ENCODE assay signal across 14 mouse cellular contexts in the genomic region with DNA sequence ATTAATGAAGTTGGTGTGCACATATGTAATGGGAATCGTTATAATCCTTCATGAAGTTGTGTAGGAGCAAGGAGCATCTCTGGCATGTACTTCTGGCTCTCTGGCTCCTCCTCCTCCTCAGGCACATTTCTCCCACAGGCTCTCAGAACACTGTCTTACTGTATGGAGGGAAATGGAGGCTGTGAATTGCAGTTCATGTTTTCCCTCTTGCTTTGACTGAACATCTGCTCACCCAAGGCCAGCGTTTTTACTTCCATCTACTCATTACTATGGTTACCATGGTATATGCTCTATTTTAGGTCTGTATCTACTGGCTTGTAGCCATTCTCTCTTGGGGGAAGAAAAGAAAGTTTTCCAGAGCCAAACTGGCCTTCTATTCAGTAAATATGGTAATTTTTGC.
A peak's percentile ranks its signal among the peaks of the same experiment; 100 is the strongest.
DNase-seq lines count a peak whose midpoint lies in the region; ATAC-seq lines count a peak whose summit lies in the region.
"Had no signal": no experiment of that assay in that cellular context is flagged by ENCODE, and none has a peak within 500 bp of the region (broad histone marks: within the 10 kb centered on the region; RNA-seq: fewer than 3 reads in every experiment).

No protein-coding gene starts in this region.

- no peaks in the 10 kb centered on the region for H3K9me3 ChIP-seq in embryonic facial prominence, embryonic 14.5 days (ENCODE audit: control insufficient read depth, low read length)
- no peaks in the 10 kb centered on the region for H3K9me3 ChIP-seq in embryonic facial prominence, embryonic 10.5 days
- no peaks in the 10 kb centered on the region for H3K9me3 ChIP-seq in hindbrain, embryonic 15.5 days
- H3K9me3 ChIP-seq in midbrain, embryonic 16.5 days (replicated peaks; ENCODE audit: control insufficient read depth, low read length, poor library complexity, severe bottlenecking): no peaks in the 10 kb centered on the region
- H3K9me3 ChIP-seq: liver, embryonic 15.5 days had no signal

- no peaks in the 10 kb centered on the region for H3K4me1 ChIP-seq in embryonic facial prominence, embryonic 14.5 days (ENCODE audit: control insufficient read depth, insufficient read depth, low read length)
- H3K4me1 ChIP-seq in embryonic facial prominence, embryonic 10.5 days: no peaks in the 10 kb centered on the region
- H3K4me1 ChIP-seq in hindbrain, embryonic 15.5 days (replicated peaks): no peaks in the 10 kb centered on the region
- no peaks in the 10 kb centered on the region for H3K4me1 ChIP-seq in midbrain, embryonic 16.5 days (ENCODE audit: control insufficient read depth, insufficient read depth, low read length)
- H3K4me1 ChIP-seq: liver, embryonic 15.5 days had no signal

- H3K27me3 ChIP-seq in embryonic facial prominence, embryonic 14.5 days (replicated peaks; ENCODE audit: control insufficient read depth, insufficient read depth, low read length): no peaks in the 10 kb centered on the region
- no peaks in the 10 kb centered on the region for H3K27me3 ChIP-seq in embryonic facial prominence, embryonic 10.5 days (replicated peaks; ENCODE audit: low read depth, poor library complexity, severe bottlenecking)
- H3K27me3 ChIP-seq in hindbrain, embryonic 15.5 days: no peaks in the 10 kb centered on the region
- no peaks in the 10 kb centered on the region for H3K27me3 ChIP-seq in midbrain, embryonic 16.5 days (ENCODE audit: control insufficient read depth, insufficient read depth, low read depth, low read length)
- H3K27me3 ChIP-seq: liver, embryonic 15.5 days had no signal

- peak; percentile 14 for DNase-seq in embryonic facial prominence, embryonic 14.5 days (ENCODE audit: low spot score)
- no peak for DNase-seq in embryonic facial prominence, embryonic 10.5 days (ENCODE audit: low spot score)
- DNase-seq in brain, embryonic 18.5 days (ENCODE audit: low read depth, low spot score): peak; percentile 6
- no peak for DNase-seq in adrenal gland, adult 18-20 months (ENCODE audit: low spot score in 2 of 2)
- DNase-seq in liver: no peak
- DNase-seq: adrenal gland, postnatal 25 days; cerebellum, adult 11-12 months had no signal

- H3K4me2 ChIP-seq in embryonic facial prominence, embryonic 14.5 days (ENCODE audit: low read depth, low read length): no peak overlapping the region
- H3K4me2 ChIP-seq in hindbrain, embryonic 15.5 days: no peak overlapping the region
- no peak overlapping the region for H3K4me2 ChIP-seq in midbrain, embryonic 16.5 days (ENCODE audit: low read length)
- H3K4me2 ChIP-seq: heart, embryonic 11.5 days; liver, embryonic 15.5 days had no signal

- no peak overlapping the region for H3K9ac ChIP-seq in embryonic facial prominence, embryonic 14.5 days (ENCODE audit: low read depth, low read length)
- H3K9ac ChIP-seq in hindbrain, embryonic 15.5 days: no peak overlapping the region
- H3K9ac ChIP-seq in midbrain, embryonic 16.5 days (ENCODE audit: low read depth, low read length): no peak overlapping the region
- H3K9ac ChIP-seq: liver, embryonic 15.5 days had no signal

- no peak overlapping the region for H3K4me3 ChIP-seq in embryonic facial prominence, embryonic 14.5 days (ENCODE audit: low read depth, low read length)
- H3K4me3 ChIP-seq in embryonic facial prominence, embryonic 10.5 days: no peak overlapping the region
- H3K4me3 ChIP-seq in hindbrain, embryonic 15.5 days: no peak overlapping the region
- H3K4me3 ChIP-seq in midbrain, embryonic 16.5 days (ENCODE audit: low read depth, low read length): no peak overlapping the region
- H3K4me3 ChIP-seq: left cerebral cortex, adult 2 months; liver, embryonic 15.5 days had no signal

- WGBS in embryonic facial prominence, embryonic 14.5 days: 67% methylated on average over 2 of the region's 2 CpGs
- 85% methylated on average over 2 of the region's 2 CpGs for WGBS in embryonic facial prominence, embryonic 10.5 days
- WGBS in hindbrain, embryonic 15.5 days: 51% methylated on average over 2 of the region's 2 CpGs
- WGBS in midbrain, embryonic 16.5 days: 72% methylated on average over 2 of the region's 2 CpGs

- ATAC-seq in embryonic facial prominence, embryonic 14.5 days (ENCODE audit: low read depth): no peak
- peak; percentile 87 for ATAC-seq in hindbrain, embryonic 15.5 days (ENCODE audit: low FRiP score, low read depth)
- ATAC-seq in midbrain, embryonic 16.5 days: peak; percentile 66; the same call in 1 of the 2 replicates
- ATAC-seq in erythroblast, adult 5-6 weeks (replicated peaks; ENCODE audit: low FRiP score, poor library complexity, severe bottlenecking): no peak

- H3K36me3 ChIP-seq in embryonic facial prominence, embryonic 14.5 days (ENCODE audit: control insufficient read depth, insufficient read depth, low read length): no peaks in the 10 kb centered on the region
- H3K36me3 ChIP-seq in embryonic facial prominence, embryonic 10.5 days (replicated peaks): no peaks in the 10 kb centered on the region
- no peaks in the 10 kb centered on the region for H3K36me3 ChIP-seq in hindbrain, embryonic 15.5 days
- H3K36me3 ChIP-seq in midbrain, embryonic 16.5 days (ENCODE audit: control insufficient read depth, insufficient read depth, low read length): no peaks in the 10 kb centered on the region
- H3K36me3 ChIP-seq: liver, embryonic 15.5 days had no signal

- H3K27ac ChIP-seq in embryonic facial prominence, embryonic 14.5 days (replicated peaks; ENCODE audit: low read depth, low read length): no peak overlapping the region
- no peak overlapping the region for H3K27ac ChIP-seq in embryonic facial prominence, embryonic 10.5 days (replicated peaks)
- no peak overlapping the region for H3K27ac ChIP-seq in hindbrain, embryonic 15.5 days (replicated peaks)
- no peak overlapping the region for H3K27ac ChIP-seq in midbrain, embryonic 16.5 days (ENCODE audit: low read length)
- H3K27ac ChIP-seq: left cerebral cortex, adult 2 months; liver, embryonic 15.5 days; macrophage had no signal

Comparison
In these comparisons a context has a peak if more than half of its experiments do, and no peak if none do; other contexts are left out.
1. DNase-seq: peak in embryonic facial prominence, embryonic 14.5 days (single experiment) and brain, embryonic 18.5 days (single experiment); none in embryonic facial prominence, embryonic 10.5 days (single experiment), adrenal gland, adult 18-20 months (0 of 2) and liver (single experiment).
2. ATAC-seq: peak in hindbrain, embryonic 15.5 days (single experiment) and midbrain, embryonic 16.5 days (single experiment); none in embryonic facial prominence, embryonic 14.5 days (single experiment) and erythroblast, adult 5-6 weeks (single experiment).